Comparison of ENCODE assay signal across 35 mouse cellular contexts in the genomic region with DNA sequence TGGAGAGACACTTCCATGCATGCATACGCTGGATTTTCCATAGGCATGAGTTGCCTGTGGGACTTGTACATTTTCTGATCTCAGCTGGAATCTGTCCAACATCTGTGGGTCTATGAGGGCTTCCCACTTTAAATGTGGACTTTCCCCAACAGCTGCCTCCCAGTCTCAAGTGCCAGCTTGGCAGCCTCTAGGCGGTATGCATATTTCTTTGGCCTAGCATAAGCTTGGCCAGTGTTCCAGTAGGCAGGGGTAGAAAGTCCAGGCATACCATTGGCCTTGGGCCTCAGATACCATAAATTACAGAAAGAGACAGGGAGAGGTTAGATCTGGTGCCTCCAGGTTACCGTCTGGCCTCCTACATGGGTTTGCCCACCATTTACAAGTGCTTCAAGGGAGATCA. TPM values are rescaled to one million over a fixed set of nuclear protein-coding genes. Genes with fewer than 3 reads are reported as not detected.
"Had no signal": no experiment of that assay in that cellular context is flagged by ENCODE, and none has a peak within 500 bp of the region (broad histone marks: within the 10 kb centered on the region; RNA-seq: fewer than 3 reads in every experiment).

No protein-coding gene starts in this region.

- H3K9ac ChIP-seq: heart, embryonic 13.5 days; heart, embryonic 15.5 days; hindbrain, embryonic 12.5 days; hindbrain, embryonic 13.5 days; hindbrain, embryonic 14.5 days; hindbrain, embryonic 15.5 days; intestine, embryonic 15.5 days; kidney, embryonic 15.5 days had no signal

- H3K4me2 ChIP-seq: heart, embryonic 11.5 days; heart, embryonic 13.5 days; heart, embryonic 15.5 days; hindbrain, embryonic 12.5 days; hindbrain, embryonic 13.5 days; hindbrain, embryonic 14.5 days; hindbrain, embryonic 15.5 days; intestine, embryonic 15.5 days; kidney, embryonic 15.5 days had no signal

- DNase-seq: heart, postnatal 10 days; heart, postnatal 14 days; heart, postnatal 36 days; heart, postnatal 4 days; kidney, adult 11 months; kidney, adult 18-20 months; kidney, adult 2 months; kidney, adult 8-10 months; kidney, adult 9 months; kidney, postnatal 10 days; kidney, postnatal 14 days; kidney, postnatal 25 days; kidney, postnatal 36 days; kidney, postnatal 4 days; layer of hippocampus, adult 9-11 months; layer of hippocampus, postnatal 36 days had no signal

- H3K27ac ChIP-seq: heart, embryonic 10.5 days; heart, embryonic 13.5 days; heart, embryonic 15.5 days; hindbrain, embryonic 10.5 days; hindbrain, embryonic 12.5 days; hindbrain, embryonic 13.5 days; hindbrain, embryonic 14.5 days; hindbrain, embryonic 15.5 days; hindbrain, postnatal 0 days; intestine, embryonic 15.5 days; kidney, embryonic 15.5 days; kidney, postnatal 0 days; layer of hippocampus, adult 2 months; left cerebral cortex, adult 2 months had no signal

- H3K4me1 ChIP-seq: heart, embryonic 10.5 days; heart, embryonic 13.5 days; heart, embryonic 15.5 days; hindbrain, embryonic 10.5 days; hindbrain, embryonic 12.5 days; hindbrain, embryonic 13.5 days; hindbrain, embryonic 15.5 days; intestine, embryonic 15.5 days; kidney, embryonic 15.5 days had no signal

- H3K9me3 ChIP-seq: heart, embryonic 10.5 days; heart, embryonic 13.5 days; heart, embryonic 15.5 days; hindbrain, embryonic 10.5 days; hindbrain, embryonic 12.5 days; hindbrain, embryonic 13.5 days; hindbrain, embryonic 15.5 days; intestine, embryonic 15.5 days; kidney, embryonic 15.5 days had no signal

- ATAC-seq: hindbrain, embryonic 16.5 days; hindbrain, postnatal 0 days; inflammation-experienced regulatory T-cells, adult 6 months; intestine, embryonic 15.5 days; intestine, embryonic 16.5 days; intestine, postnatal 0 days had no signal

- H3K4me3 ChIP-seq: heart, embryonic 10.5 days; heart, embryonic 13.5 days; heart, embryonic 15.5 days; hindbrain, embryonic 10.5 days; hindbrain, embryonic 12.5 days; hindbrain, embryonic 13.5 days; hindbrain, embryonic 15.5 days; intestine, embryonic 15.5 days; kidney, embryonic 15.5 days; layer of hippocampus, adult 2 months; left cerebral cortex, adult 2 months had no signal

- H3K27me3 ChIP-seq: heart, embryonic 13.5 days; heart, embryonic 15.5 days; hindbrain, embryonic 12.5 days; hindbrain, embryonic 13.5 days; hindbrain, embryonic 15.5 days; intestine, embryonic 15.5 days; kidney, embryonic 15.5 days had no signal

- H3K36me3 ChIP-seq: heart, embryonic 10.5 days; heart, embryonic 13.5 days; heart, embryonic 15.5 days; hindbrain, embryonic 10.5 days; hindbrain, embryonic 12.5 days; hindbrain, embryonic 13.5 days; hindbrain, embryonic 15.5 days; intestine, embryonic 15.5 days; kidney, embryonic 15.5 days had no signal

RNA-seq across cellular contexts. Expression of gene Cavin3, which starts 15.8 kb away (rescaled TPM):
- polyA plus RNA-seq: inflammation-experienced regulatory T-cells, adult 6 months had no signal
